Mouse (Mus musculus) brain, embryonic 14.5 days (tissue): ENCODE results near the gene Sprr1a.

Experiments used
- CTCF ChIP-seq: fragments of 200-500 bp; IDR thresholded peaks from 2 replicates; pipeline ENCODE4 v1.5.1; 2012; ENCODE audit warnings: inconsistent platforms, mild to moderate bottlenecking, moderate library complexity, borderline replicate concordance; ENCODE audit not compliant: insufficient read depth, insufficient read length; ENCODE audit errors: extremely low read depth
- POLR2A ChIP-seq: fragments of 200-500 bp; IDR thresholded peaks from 2 replicates; pipeline ENCODE4 v1.6.1; 2012; ENCODE audit warnings: mild to moderate bottlenecking, inconsistent platforms, borderline replicate concordance; ENCODE audit not compliant: poor library complexity, insufficient read depth, insufficient read length, severe bottlenecking; ENCODE audit errors: extremely low read depth

DNA sequence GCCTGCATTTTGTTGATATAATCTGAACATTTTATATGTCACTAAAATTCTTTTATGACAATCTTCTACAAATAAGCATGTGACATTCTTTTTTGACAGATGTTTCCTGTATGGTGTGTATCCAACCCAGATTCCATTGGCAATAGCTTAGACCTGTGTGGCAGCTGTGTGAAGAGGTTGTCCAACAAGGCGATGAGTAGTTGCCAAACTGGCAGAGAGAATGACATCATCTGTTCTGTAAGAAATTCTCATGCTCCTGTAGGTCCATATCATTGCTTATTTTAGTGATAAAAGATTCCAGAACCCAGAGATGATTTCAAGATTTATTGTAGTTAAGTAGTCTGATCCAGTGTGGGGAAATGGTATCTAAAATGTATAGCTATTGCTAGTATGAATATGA is 19.1 kb downstream of the Sprr1a start:
- no peak for TF ChIP-seq CTCF
- TF ChIP-seq POLR2A = no peak
